Mouse (Mus musculus): Measurements from ENCODE around the gene Pappa2. TPM values are rescaled to one million over a fixed set of nuclear protein-coding genes. Genes with fewer than 3 reads are reported as not detected.

Gene Pappa2
- polyA plus RNA-seq, 1 experiment = 0.77 TPM

DNA sequence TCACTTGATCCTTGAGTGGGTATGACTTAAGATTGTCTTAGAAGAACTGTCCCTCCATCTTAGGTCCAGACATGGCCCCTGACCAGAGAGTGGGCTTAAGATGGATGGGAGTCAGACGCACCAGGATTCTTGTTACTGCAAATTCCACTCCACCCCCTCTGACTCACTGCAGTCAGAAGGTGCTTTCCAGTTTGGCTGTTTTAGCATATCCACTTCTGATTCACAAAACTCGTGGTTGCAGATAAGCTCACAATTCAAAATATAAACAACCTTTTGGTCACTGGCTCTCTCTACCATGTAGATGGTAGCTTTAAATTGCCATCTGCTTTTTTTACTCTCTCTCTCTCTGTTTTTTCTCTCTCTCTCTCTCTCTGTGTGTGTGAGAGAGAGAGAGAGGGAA is 214.4 kb downstream of the Pappa2 start:
- DNase-seq (ENCODE audit: low read depth) = no peak

DNA sequence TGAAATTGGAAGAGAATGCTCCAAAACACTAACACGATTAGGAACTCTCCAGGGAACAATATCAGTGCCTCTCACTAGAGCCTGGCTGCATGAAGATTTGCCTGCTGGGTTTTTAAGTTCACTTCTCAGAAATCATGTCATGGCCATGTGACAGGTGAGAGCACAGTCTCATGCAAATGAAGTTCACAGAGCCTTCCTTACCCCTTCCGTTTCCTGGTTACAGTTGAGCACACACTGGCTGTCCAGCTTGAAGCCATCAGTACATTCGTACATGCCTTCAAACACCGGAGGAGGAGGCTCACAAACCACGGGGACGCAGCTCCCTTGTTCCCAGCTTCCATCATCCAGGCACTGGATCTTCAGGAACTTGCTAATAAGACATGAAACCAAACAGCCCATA is 215.6 kb downstream of the Pappa2 start:
- DNase-seq (ENCODE audit: low read depth) = no peak

DNA sequence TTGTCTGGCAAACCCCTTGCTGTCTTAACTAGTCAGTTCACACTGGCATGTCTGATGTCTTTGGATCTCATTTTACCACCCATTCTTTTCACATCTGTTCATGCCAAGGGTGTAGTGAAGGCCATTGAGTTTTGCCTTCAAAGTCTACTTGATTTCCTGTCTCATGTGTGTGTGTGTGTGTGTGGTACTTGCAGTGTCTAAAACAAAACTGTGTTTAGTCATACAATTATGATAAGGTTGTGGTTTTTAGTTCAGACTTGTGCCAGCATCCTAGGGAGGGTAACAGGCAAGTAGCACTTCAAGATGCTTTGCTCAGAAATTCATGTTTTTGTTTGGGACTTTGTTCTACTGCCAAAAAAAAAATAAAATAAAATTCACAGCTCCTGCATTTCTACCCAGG is 216.1 kb downstream of the Pappa2 start:
- no peak for DNase-seq (ENCODE audit: low read depth)

GRCm38 (mm10) chr1:158748356-158749096 is 231.8 kb downstream of the Pappa2 start:
- DNase-seq (ENCODE audit: low read depth) = no peak

- DNase-seq (ENCODE audit: low read depth) = no peak
Observed at GRCm38 (mm10) chr1:158741449-158741848, 238.8 kb downstream of the Pappa2 start.

DNA sequence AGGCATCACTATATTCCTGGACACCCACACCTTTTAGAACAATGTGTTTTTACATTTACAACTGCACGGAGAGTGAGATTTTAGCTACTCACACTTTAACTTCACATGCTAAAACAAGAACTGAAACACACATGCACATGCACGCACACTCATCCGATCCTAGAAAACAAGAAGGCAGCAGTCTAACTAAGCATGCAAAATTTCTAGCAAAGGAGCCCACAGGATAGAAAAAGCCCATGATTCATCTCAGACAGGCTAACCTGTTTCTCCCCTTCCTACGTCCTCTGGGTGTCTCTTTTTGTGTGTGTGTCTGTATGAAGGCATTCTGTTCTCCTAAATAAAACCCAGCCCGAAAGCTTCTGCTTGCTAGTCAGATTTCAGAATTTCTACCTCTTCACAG is 239.3 kb downstream of the Pappa2 start:
- DNase-seq (ENCODE audit: low read depth) = no peak

- DNase-seq (ENCODE audit: low read depth) = no peak
Observed at GRCm38 (mm10) chr1:158740161-158740766, 240.0 kb downstream of the Pappa2 start.

GRCm38 (mm10) chr1:158739132-158739919 is 241.0 kb downstream of the Pappa2 start:
- no peak for DNase-seq (ENCODE audit: low read depth)

GRCm38 (mm10) chr1:158732868-158733496 is 247.3 kb downstream of the Pappa2 start:
- no peak for DNase-seq (ENCODE audit: low read depth)

- no peak for DNase-seq (ENCODE audit: low read depth)
Observed at GRCm38 (mm10) chr1:158713301-158714095, 266.8 kb downstream of the Pappa2 start.

- DNase-seq (ENCODE audit: low read depth) = no peak
Observed at GRCm38 (mm10) chr1:158701336-158701735, 279.0 kb downstream of the Pappa2 start.

- no peak for DNase-seq (ENCODE audit: low read depth)
Observed at GRCm38 (mm10) chr1:158700147-158700546, 280.1 kb downstream of the Pappa2 start.

DNA sequence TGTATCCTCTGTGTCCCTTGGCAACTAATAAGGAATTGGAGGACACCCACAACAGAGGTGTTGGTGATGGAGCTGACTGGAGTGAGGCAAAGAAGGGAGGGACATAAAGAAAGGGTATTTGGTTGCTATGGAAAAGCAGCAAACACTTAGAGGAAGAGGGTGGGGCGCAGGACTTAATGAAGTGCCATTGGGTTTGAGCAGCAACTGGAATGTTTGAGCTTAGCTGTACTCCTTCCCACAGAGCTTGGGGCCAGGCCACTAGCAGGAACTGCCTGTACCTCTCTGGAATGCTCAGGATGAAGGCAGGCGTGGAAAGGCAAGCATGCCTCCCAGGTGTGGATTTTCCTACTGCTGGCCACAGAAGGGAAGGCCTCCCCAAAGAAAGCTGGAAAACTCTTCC is 281.0 kb downstream of the Pappa2 start:
- no peak for DNase-seq (ENCODE audit: low read depth)

DNA sequence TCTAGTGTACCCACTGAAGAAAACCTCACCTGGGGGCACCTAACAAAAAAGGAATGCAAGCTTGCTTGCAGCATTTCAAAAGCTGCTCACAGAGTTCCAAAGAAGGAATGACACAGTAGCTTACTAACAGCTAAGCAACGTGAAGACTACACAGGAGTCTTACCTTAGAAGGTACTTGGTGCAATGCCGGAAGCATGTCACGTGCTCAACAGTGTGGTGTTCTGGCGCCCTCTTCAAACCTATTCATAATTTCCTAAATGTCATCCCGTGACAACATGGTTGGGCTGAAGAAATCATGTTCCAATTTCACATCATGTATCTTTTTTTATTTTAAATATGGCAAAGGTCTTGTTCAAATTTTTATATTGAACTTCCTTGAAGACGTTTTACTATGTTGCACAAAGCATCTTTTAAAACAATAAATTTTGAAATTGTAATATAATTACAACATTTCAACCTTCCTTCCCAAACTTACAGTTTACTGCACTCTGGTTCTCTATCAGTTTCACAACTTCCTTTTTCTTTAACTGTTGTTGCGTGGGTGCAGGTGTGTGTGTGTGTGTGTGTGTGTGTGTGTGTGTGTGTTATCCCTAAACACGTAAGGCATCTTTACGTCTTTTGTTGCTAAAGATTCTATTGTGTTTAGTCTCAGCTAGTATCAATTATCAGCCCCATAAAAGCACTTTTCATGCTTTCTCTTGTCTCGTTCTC is 282.3 kb downstream of the Pappa2 start:
- DNase-seq (ENCODE audit: low read depth) = no peak

DNA sequence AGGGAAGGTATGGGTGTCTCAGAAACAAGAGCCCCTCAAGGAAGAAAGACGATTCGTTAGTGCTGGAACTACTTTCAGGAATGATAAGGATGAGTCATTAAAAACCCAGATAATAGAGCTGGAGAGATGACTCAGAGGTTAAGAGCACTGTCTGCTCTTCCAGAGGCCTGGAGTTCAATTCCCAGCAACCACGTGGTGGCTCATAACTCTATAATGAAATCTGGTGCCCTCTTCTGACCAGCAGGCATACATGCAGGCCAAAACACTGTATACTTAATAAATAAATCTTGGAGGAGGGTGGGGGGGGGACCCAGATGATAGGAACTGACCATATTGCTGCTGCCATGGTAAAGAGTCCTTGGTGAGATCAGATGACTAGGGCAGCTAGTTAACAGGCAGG is 282.9 kb downstream of the Pappa2 start:
- DNase-seq (ENCODE audit: low read depth) = no peak

GRCm38 (mm10) chr1:158687726-158688125 is 292.6 kb downstream of the Pappa2 start:
- no peak for DNase-seq (ENCODE audit: low read depth)

GRCm38 (mm10) chr1:158669971-158670592 is 310.2 kb downstream of the Pappa2 start:
- no peak for DNase-seq (ENCODE audit: low read depth)

GRCm38 (mm10) chr1:158666001-158666400 is 314.3 kb downstream of the Pappa2 start:
- no peak for DNase-seq (ENCODE audit: low read depth)
